Mouse (Mus musculus) liver, adult 2 months (tissue): ENCODE measurements around the gene Lrsam1.

Experiments
- CTCF ChIP-seq: fragments of 200-500 bp; IDR thresholded peaks from 2 replicates; pipeline ENCODE4 v1.5.1; 2011; ENCODE audit warnings: low read depth, low read length, control low read depth
- POLR2A ChIP-seq: fragments of 200-500 bp; IDR thresholded peaks from 2 replicates; pipeline ENCODE4 v1.6.1; 2011; ENCODE audit warnings: low read length, control low read depth; ENCODE audit not compliant: insufficient read depth; ENCODE audit errors: extremely low read depth

- TF ChIP-seq CTCF (no peak), POLR2A (no peak)
These were observed 38.3 kb upstream of the Lrsam1 start for GRCm38 (mm10) chr2:32999752-33000151.
